In the genomic region with DNA sequence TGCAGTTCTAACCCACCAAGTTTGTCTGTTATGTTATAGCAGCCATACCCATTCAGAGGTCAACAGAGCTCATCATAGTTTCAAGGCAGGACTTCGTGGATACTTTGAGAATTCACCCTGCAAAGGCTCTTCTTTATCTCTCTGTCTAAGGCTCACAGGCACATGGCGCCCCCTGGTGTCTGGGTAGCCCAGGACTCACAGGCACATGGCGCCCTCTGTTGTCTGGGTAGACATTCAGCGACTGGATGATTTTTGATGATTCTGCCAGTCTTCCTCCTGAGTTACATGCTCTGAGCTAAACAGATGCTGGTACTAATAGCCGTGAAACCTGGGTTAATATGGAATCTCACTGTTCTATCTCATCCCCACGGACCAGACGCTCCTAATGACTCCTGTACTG, we compare ENCODE assay signal across 10 mouse cellular contexts. TPM values are rescaled to one million over a fixed set of nuclear protein-coding genes. Genes with fewer than 3 reads are reported as not detected.
DNase-seq lines count a peak whose midpoint lies in the region; ATAC-seq and TF ChIP-seq lines count a peak whose summit lies in the region.
"Had no signal": no experiment of that assay in that cellular context is flagged by ENCODE, and none has a peak within 500 bp of the region (broad histone marks: within the 10 kb centered on the region; RNA-seq: fewer than 3 reads in every experiment).

No protein-coding gene starts in this region.

- no peaks in the 10 kb centered on the region for H3K9me3 ChIP-seq in forebrain, postnatal 0 days (ENCODE audit: low read length)
- no peaks in the 10 kb centered on the region for H3K9me3 ChIP-seq in forebrain, embryonic 16.5 days (ENCODE audit: control insufficient read depth, low read length)
- H3K9me3 ChIP-seq: heart, embryonic 15.5 days; midbrain, embryonic 12.5 days had no signal

- H3K4me2 ChIP-seq in forebrain, postnatal 0 days (ENCODE audit: low read depth): no peak overlapping the region
- no peak overlapping the region for H3K4me2 ChIP-seq in forebrain, embryonic 16.5 days (ENCODE audit: low read length)
- H3K4me2 ChIP-seq: heart, embryonic 15.5 days; midbrain, embryonic 12.5 days had no signal

- no peak for TF ChIP-seq POLR2A in cortical plate, adult 2 months (IDR thresholded peaks at IDR 0.05; ENCODE audit: extremely low read depth, insufficient read depth, low read length)

- WGBS in forebrain, postnatal 0 days: 80% methylated on average over 7 of the region's 7 CpGs
- WGBS in forebrain, embryonic 16.5 days: 79% methylated on average over 7 of the region's 7 CpGs

- intact Hi-C loops in left cerebral cortex, adult 2 months (cut with DNase I): loop anchor here (5.0 kb wide), 1 partner anchor 71 kb away; no protein-coding TSS in a partner anchor

- H3K4me1 ChIP-seq in forebrain, postnatal 0 days (ENCODE audit: insufficient read depth): 0 out of 2 replicates have a peak, but pooled peaks cover 5% of the 10 kb centered on the region
- no peaks in the 10 kb centered on the region; the same call in 1 of the 2 replicates for H3K4me1 ChIP-seq in forebrain, embryonic 16.5 days (replicated peaks; ENCODE audit: control insufficient read depth, insufficient read depth, low read length)
- peaks cover 7% of the 10 kb centered on the region for H3K4me1 ChIP-seq in cortical plate, adult 2 months (ENCODE audit: control insufficient read depth, insufficient read depth, low read length)
- H3K4me1 ChIP-seq: heart, embryonic 15.5 days; midbrain, embryonic 12.5 days had no signal

- no peak overlapping the region for H3K9ac ChIP-seq in forebrain, postnatal 0 days
- no peak overlapping the region for H3K9ac ChIP-seq in forebrain, embryonic 16.5 days (replicated peaks; ENCODE audit: low read depth, low read length)
- H3K9ac ChIP-seq: heart, embryonic 15.5 days; midbrain, embryonic 12.5 days had no signal

- TF ChIP-seq CTCF in forebrain, postnatal 0 days (IDR thresholded peaks at IDR 0.05; ENCODE audit: low read depth): peak; percentile 64
- TF ChIP-seq CTCF in cortical plate, adult 2 months (IDR thresholded peaks at IDR 0.05; ENCODE audit: extremely low read depth, insufficient read depth, low read length): peak; percentile 65
- TF ChIP-seq CTCF in left cerebral cortex, adult 2 months (IDR thresholded peaks at IDR 0.05): peak; percentile 58

- H3K27me3 ChIP-seq in forebrain, postnatal 0 days (ENCODE audit: insufficient read depth, low read length): no peaks in the 10 kb centered on the region
- H3K27me3 ChIP-seq in forebrain, embryonic 16.5 days (replicated peaks; ENCODE audit: control insufficient read depth, insufficient read depth, low read length): no peaks in the 10 kb centered on the region
- H3K27me3 ChIP-seq: heart, embryonic 15.5 days had no signal

- ATAC-seq in forebrain, postnatal 0 days: no peak
- ATAC-seq in forebrain, embryonic 16.5 days: no peak

- H3K36me3 ChIP-seq in forebrain, postnatal 0 days (ENCODE audit: insufficient read depth): no peaks in the 10 kb centered on the region
- no peaks in the 10 kb centered on the region for H3K36me3 ChIP-seq in forebrain, embryonic 16.5 days (ENCODE audit: control insufficient read depth, insufficient read depth)
- H3K36me3 ChIP-seq: heart, embryonic 15.5 days; midbrain, embryonic 12.5 days had no signal

- H3K27ac ChIP-seq in forebrain, postnatal 0 days (ENCODE audit: low read depth, low read length): no peak overlapping the region
- no peak overlapping the region for H3K27ac ChIP-seq in forebrain, embryonic 16.5 days (ENCODE audit: low read length)
- H3K27ac ChIP-seq in cortical plate, adult 2 months (ENCODE audit: insufficient read depth, low read length): no peak overlapping the region
- H3K27ac ChIP-seq in left cerebral cortex, adult 2 months: peak overlapping the region; percentile 32; the same call in 1 of the 2 replicates
- H3K27ac ChIP-seq: heart, embryonic 15.5 days; midbrain, embryonic 12.5 days had no signal

- no peak for DNase-seq in forebrain, postnatal 0 days
- peak; percentile 50 for DNase-seq in urinary bladder, postnatal 14 days (ENCODE audit: low spot score)
- no peak for DNase-seq in urinary bladder, postnatal 10 days (ENCODE audit: low spot score)
- peak in 1 of 2 experiments; percentile 50 for DNase-seq in left cerebral cortex, adult 2 months (ENCODE audit: extremely low spot score in 1 of 2, low spot score in 2 of 2)
- DNase-seq in retina, embryonic 14.5 days (ENCODE audit: low spot score): peak; percentile 68
- no peak for DNase-seq in yolk sac, embryonic 10.5 days (ENCODE audit: low spot score)

- H3K4me3 ChIP-seq in forebrain, postnatal 0 days (ENCODE audit: low read depth, low read length): no peak overlapping the region
- H3K4me3 ChIP-seq in forebrain, embryonic 16.5 days (replicated peaks; ENCODE audit: low read length): no peak overlapping the region
- no peak overlapping the region for H3K4me3 ChIP-seq in cortical plate, adult 2 months (ENCODE audit: insufficient read depth, low read length)
- H3K4me3 ChIP-seq in left cerebral cortex, adult 2 months: no peak overlapping the region
- H3K4me3 ChIP-seq: heart, embryonic 15.5 days; midbrain, embryonic 12.5 days had no signal

RNA-seq across cellular contexts. Expression of gene Tnfsf11, which starts 34.3 kb away (rescaled TPM):
- total RNA-seq in forebrain, postnatal 0 days (2014; rRNA removed): 0.15 and 0.86 TPM in 2 replicates
- 0.08 TPM in 2 replicates for polyA plus RNA-seq in forebrain, postnatal 0 days (2015; fragmentation: Nextera tagmentation; extraction: Ambion mirVana)
- polyA plus RNA-seq in forebrain, embryonic 16.5 days (2015; fragmentation: Nextera tagmentation; extraction: Ambion mirVana): 0.15 and 0.17 TPM in 2 replicates
- polyA plus RNA-seq in cortical plate, adult 2 months (2012; rRNA removed): 0.04 TPM in 1 of 2 replicates, not detected in the other
- not detected for total RNA-seq in left cerebral cortex, adult 2 months (2021)

Comparison
In these comparisons a context has a peak if more than half of its experiments do, and no peak if none do; other contexts are left out.
1. DNase-seq: peak in urinary bladder, postnatal 14 days (single experiment) and retina, embryonic 14.5 days (single experiment); none in forebrain, postnatal 0 days (single experiment), urinary bladder, postnatal 10 days (single experiment) and yolk sac, embryonic 10.5 days (single experiment).
2. Peak in every context shown above with its lines, with median percentiles within 50 percentile points of each other: CTCF ChIP-seq.